Mouse (Mus musculus) hindbrain, embryonic 14.5 days (tissue): ENCODE results near the gene Ttc28. TPM values are rescaled to one million over a fixed set of nuclear protein-coding genes. Genes with fewer than 3 reads are reported as not detected.
A peak's percentile ranks its signal among the peaks of the same experiment; 100 is the strongest.

Experiments
- ATAC-seq: fragments of 200-750 bp; cut with Nextera tagmentation; 2 replicates; pipeline ENCODE4 v1.8.0; 2017; ENCODE audit warnings: moderate number of reproducible peaks, mild to moderate bottlenecking, moderate TSS enrichment, moderate library complexity; ENCODE audit not compliant: low FRiP score
- DNase-seq: peaks from one replicate; pipeline ENCODE4 v3.0.0-alpha.2; 2015; ENCODE audit warnings: low spot score
- H3K27ac ChIP-seq: fragments of 300-500 bp; sonication (generic); 2 replicates; pipeline ENCODE4 v1.5.1; 2014; ENCODE audit warnings: mild to moderate bottlenecking, moderate library complexity
- H3K27me3 ChIP-seq: fragments of 300-500 bp; sonication (generic); 2 replicates; pipeline ENCODE4 v1.6.1; 2014; ENCODE audit warnings: mild to moderate bottlenecking, low read length, mixed read lengths; ENCODE audit not compliant: control insufficient read depth, insufficient read depth
- H3K36me3 ChIP-seq: fragments of 300-500 bp; sonication (generic); replicated peaks from 2 replicates; pipeline ENCODE4 v1.6.1; 2014; ENCODE audit not compliant: control insufficient read depth, insufficient read depth
- H3K4me1 ChIP-seq: fragments of 300-500 bp; sonication (generic); replicated peaks from 2 replicates; pipeline ENCODE4 v1.6.1; 2014; ENCODE audit warnings: antibody characterized with exemption, low read length, mixed read lengths; ENCODE audit not compliant: control insufficient read depth, insufficient read depth
- H3K4me2 ChIP-seq: fragments of 300-500 bp; sonication (generic); replicated peaks from 2 replicates; pipeline ENCODE4 v1.6.1; 2014; ENCODE audit warnings: mild to moderate bottlenecking, moderate library complexity
- H3K4me3 ChIP-seq: fragments of 300-500 bp; sonication (generic); replicated peaks from 2 replicates; pipeline ENCODE4 v1.5.1; 2014; ENCODE audit warnings: mild to moderate bottlenecking, low read length
- H3K9ac ChIP-seq: fragments of 300-500 bp; sonication (generic); 2 replicates; pipeline ENCODE4 v1.6.1; 2014
- H3K9me3 ChIP-seq: fragments of 300-500 bp; sonication (generic); 2 replicates; pipeline ENCODE4 v1.6.1; 2016; ENCODE audit warnings: low read length; ENCODE audit not compliant: control insufficient read depth
- WGBS: fragments of 180-500 bp; shearing (Covaris S2); extraction: QIAGEN DNeasy Blood & Tissue Kit; methylation state at CpG from one replicate; pipeline ENCODE4 v1.1.7; 2014; 5-methylcytosine and 5-hydroxymethylcytosine counted together
- polyA plus RNA-seq: library from polyadenylated mRNA; unstranded; fragments of >200 nt; fragmentation: Nextera tagmentation; extraction: Ambion mirVana; gene quantifications from 2 replicates; pipeline ENCODE4 v1.2.1, GENCODE M21; 2014

The Ttc28 gene
- polyA plus RNA-seq, 1 experiment from 2014 or later: 30.0 TPM

DNA sequence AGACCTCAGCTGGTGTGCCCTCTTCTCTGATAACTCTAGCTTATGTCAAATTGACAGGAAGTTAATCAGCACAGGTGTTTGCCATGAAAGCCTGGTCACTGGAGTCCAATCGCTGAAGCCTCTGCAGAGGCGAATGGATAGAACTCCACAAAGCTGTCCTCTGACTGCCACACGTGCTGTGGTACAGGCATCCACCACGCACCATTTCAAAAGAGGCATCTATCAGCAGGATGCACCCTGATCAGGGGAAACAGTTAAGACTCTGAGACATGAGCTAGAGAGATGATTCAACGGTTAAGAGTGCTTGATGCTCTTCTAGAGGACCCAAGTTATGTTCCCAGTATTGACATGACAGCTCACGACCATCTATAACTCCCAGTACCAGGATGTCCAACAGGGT, 435.5 kb downstream of the Ttc28 start:
- WGBS: 89% methylated on average over 6 of the region's 6 CpGs
- no peaks in the 10 kb centered on the region for H3K27me3 ChIP-seq

DNA sequence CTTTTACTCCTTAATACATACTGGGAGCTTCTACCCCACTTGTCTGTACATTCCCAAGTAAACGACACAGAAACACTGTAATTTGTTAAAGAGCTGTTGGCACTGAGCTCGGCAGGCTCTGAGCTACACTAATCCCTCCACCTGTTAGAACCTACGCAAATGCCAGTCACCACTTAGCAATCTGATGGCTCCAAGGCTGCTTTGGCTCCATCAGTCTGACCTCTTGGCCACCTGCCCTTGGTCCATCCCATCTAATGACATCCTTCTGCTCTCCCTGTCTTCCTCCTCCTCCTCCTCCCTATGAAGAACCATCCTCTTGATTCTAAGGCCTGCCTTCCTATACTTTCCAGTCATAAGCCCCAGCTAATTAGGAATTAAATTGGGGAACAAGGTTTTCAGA, 437.9 kb downstream of the Ttc28 start:
- no peak overlapping the region for H3K27ac ChIP-seq
- no peaks in the 10 kb centered on the region for H3K27me3 ChIP-seq
- no peak overlapping the region for H3K4me2 ChIP-seq
- H3K9me3 ChIP-seq: no peaks in the 10 kb centered on the region
- no peak overlapping the region for H3K9ac ChIP-seq
- no peak overlapping the region for H3K4me3 ChIP-seq
- H3K4me1 ChIP-seq: no peaks in the 10 kb centered on the region
- no peaks in the 10 kb centered on the region for H3K36me3 ChIP-seq
- ATAC-seq (no peak), DNase-seq (no peak)
- 89% methylated on average over 3 of the region's 3 CpGs for WGBS

More for the DNA sequence above, 435.5 kb downstream of the Ttc28 start:
- Histone ChIP-seq H3K9ac (no peak overlapping the region), H3K27ac (no peak overlapping the region), H3K4me3 (no peak overlapping the region), H3K4me1 (no peaks in the 10 kb centered on the region), H3K9me3 (no peaks in the 10 kb centered on the region), H3K36me3 (no peaks in the 10 kb centered on the region), H3K4me2 (no peak overlapping the region)
- ATAC-seq (no peak), DNase-seq (no peak)

GRCm38 (mm10) chr5:111318946-111319345, 439.3 kb downstream of the Ttc28 start:
- no peaks in the 10 kb centered on the region for H3K36me3 ChIP-seq
- H3K9me3 ChIP-seq: no peaks in the 10 kb centered on the region
- DNase-seq (no peak), ATAC-seq (no peak)
- WGBS: 63% methylated on average over 1 of the region's 1 CpGs
- no peak overlapping the region for H3K4me2 ChIP-seq
- no peak overlapping the region for H3K9ac ChIP-seq
- H3K27ac ChIP-seq: no peak overlapping the region
- no peaks in the 10 kb centered on the region for H3K27me3 ChIP-seq
- no peak overlapping the region for H3K4me3 ChIP-seq
- H3K4me1 ChIP-seq: no peaks in the 10 kb centered on the region

GRCm38 (mm10) chr5:111325813-111326212, 446.2 kb downstream of the Ttc28 start:
- Histone ChIP-seq H3K36me3 (no peaks in the 10 kb centered on the region), H3K4me2 (no peak overlapping the region), H3K9ac (no peak overlapping the region), H3K4me1 (no peaks in the 10 kb centered on the region; the same call in 1 of the 2 replicates), H3K4me3 (no peak overlapping the region), H3K9me3 (no peaks in the 10 kb centered on the region), H3K27me3 (no peaks in the 10 kb centered on the region), H3K27ac (no peak overlapping the region)
- 30% methylated on average over 1 of the region's 1 CpGs for WGBS
- no peak for ATAC-seq
- no peak for DNase-seq

- no peak for DNase-seq
- Histone ChIP-seq H3K9ac (no peak overlapping the region), H3K4me2 (no peak overlapping the region), H3K27me3 (no peaks in the 10 kb centered on the region), H3K9me3 (no peaks in the 10 kb centered on the region), H3K4me1 (peaks cover 9% of the 10 kb centered on the region), H3K4me3 (no peak overlapping the region), H3K27ac (no peak overlapping the region), H3K36me3 (no peaks in the 10 kb centered on the region)
- WGBS: 87% methylated on average over 7 of the region's 7 CpGs
- no peak for ATAC-seq
These were observed 447.8 kb downstream of the Ttc28 start for GRCm38 (mm10) chr5:111327420-111327819.

- Histone ChIP-seq H3K4me1 (peaks cover 9% of the 10 kb centered on the region), H3K36me3 (peaks cover 11% of the 10 kb centered on the region; the same call in 1 of the 2 replicates), H3K4me2 (peak overlapping the region; percentile 65), H3K9ac (peak overlapping the region; percentile 72), H3K4me3 (peak overlapping the region; percentile 93), H3K27me3 (no peaks in the 10 kb centered on the region), H3K9me3 (no peaks in the 10 kb centered on the region), H3K27ac (peak overlapping the region; percentile 89)
- no peak for DNase-seq
- no peak; the same call in 1 of the 2 replicates for ATAC-seq
- 26% methylated on average over 10 of the region's 10 CpGs for WGBS
These were observed 450.3 kb downstream of the Ttc28 start for GRCm38 (mm10) chr5:111329782-111330416.

DNA sequence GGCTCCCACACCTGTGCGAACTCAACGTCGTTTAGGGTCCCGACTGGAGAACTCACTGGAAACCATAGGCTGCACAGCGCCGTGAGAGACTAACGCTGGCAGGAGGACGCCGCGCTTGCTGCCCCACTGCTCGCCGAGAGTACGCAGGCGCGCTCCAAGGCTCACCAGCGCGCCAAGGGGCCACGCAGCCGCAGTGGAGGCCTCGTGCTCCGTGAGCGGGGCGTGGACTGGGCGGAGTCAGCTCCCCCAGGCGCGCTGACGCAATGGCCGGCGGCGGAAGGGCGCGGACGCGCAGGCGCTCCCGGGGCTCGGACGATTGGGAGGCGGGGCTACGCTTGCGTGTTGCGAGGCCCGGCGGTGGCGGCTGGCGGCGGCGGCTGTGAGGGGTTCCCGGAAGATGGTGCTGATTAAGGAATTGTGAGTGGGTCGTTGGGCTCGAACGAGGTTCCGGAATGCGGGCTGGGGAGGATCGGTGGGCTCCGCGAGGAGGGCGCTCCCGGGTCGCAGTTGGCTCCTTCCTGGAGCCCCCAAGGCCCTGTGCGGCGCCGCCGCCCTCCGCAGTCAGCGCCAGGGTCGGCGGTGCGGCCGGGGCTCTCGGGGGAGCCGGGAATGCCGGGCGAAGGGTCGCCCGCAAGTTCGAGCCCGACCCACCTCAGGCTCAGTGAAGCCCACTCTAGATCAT, 451.0 kb downstream of the Ttc28 start, which contains the start of gene Pitpnb:
TSS of gene Pitpnb (plus strand) at position 347 of the 682 bp plus-strand sequence.
- no peaks in the 10 kb centered on the region for H3K9me3 ChIP-seq
- H3K4me1 ChIP-seq: peaks cover 9% of the 10 kb centered on the region
- H3K36me3 ChIP-seq: peaks cover 11% of the 10 kb centered on the region; the same call in 1 of the 2 replicates
- ATAC-seq (peak; percentile 98), DNase-seq (peak; percentile 99)
- peak within 1 kb of the TSS; percentile 88 for H3K4me2 ChIP-seq
- H3K4me3 ChIP-seq: peak within 1 kb of the TSS; percentile 93
- H3K27me3 ChIP-seq: no peaks in the 10 kb centered on the region
- WGBS: under 1% methylated on average over 74 of the region's 78 CpGs
- peak within 1 kb of the TSS; percentile 96 for H3K9ac ChIP-seq
- H3K27ac ChIP-seq: peak within 1 kb of the TSS; percentile 89

DNA sequence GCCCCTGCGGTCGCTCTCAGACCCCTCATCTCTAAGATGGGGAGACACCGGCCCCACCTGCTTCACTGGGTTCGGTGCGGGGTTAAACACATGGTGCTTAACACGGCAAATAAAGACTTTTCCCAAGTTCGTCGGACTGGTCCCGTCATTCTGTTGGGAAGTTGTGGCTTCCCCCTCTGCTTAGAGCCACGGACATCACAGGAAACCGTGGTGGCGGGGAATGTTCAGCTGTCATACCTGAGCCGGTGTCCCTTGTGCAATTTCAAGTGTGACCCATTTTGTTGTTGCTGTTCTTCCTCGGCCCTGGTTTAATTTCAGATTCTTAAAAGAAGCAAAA, 451.5 kb downstream of the Ttc28 start:
- peaks cover 9% of the 10 kb centered on the region for H3K4me1 ChIP-seq
- H3K4me3 ChIP-seq: peak overlapping the region; percentile 93
- H3K36me3 ChIP-seq: peaks cover 15% of the 10 kb centered on the region; the same call in 1 of the 2 replicates
- H3K27ac ChIP-seq: peak overlapping the region; percentile 84
- no peak for DNase-seq
- ATAC-seq: no peak
- 1% methylated on average over 14 of the region's 14 CpGs for WGBS
- H3K27me3 ChIP-seq: no peaks in the 10 kb centered on the region
- H3K9ac ChIP-seq: peak overlapping the region; percentile 96
- no peaks in the 10 kb centered on the region for H3K9me3 ChIP-seq
- H3K4me2 ChIP-seq: peak overlapping the region; percentile 88

DNA sequence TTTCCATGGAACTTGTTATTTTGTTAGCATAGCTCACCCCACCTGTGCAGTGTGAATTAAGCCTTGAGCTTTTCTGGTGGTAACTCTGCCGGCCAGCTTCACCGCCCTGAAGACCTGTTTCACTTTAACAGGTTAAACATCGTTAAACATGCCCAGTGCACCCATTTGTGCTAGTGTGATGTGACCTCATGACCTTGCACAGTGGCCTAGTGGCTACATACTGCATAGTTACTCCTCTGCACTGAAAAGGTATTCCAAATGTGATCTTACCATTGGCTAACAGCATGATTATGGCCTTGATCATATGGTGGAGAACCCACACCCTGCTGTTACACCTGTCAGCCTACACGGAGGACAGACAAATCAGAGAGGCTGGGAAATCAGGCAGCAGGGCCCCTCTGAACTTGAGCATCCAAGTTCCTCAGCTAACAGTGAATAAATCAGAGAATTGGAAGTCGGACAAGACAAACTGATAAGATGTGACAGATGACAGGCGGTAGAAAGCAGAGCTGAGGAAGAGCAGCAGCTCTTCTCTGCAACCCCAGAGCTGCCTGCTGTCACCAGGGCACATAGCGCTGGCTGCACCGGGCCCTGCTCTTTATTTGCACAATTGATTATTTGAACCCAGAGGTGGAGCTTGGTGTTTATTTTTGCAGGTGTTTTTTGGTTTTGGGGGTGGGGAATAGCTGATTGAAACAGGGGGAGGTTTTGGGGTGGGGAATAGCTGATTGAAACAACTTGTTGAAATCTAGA, 456.5 kb downstream of the Ttc28 start:
- Histone ChIP-seq H3K4me2 (no peak overlapping the region), H3K9ac (no peak overlapping the region), H3K27me3 (no peaks in the 10 kb centered on the region), H3K27ac (no peak overlapping the region), H3K36me3 (peaks cover 51% of the 10 kb centered on the region), H3K4me3 (no peak overlapping the region), H3K9me3 (no peaks in the 10 kb centered on the region), H3K4me1 (peaks cover 9% of the 10 kb centered on the region)
- DNase-seq: no peak
- 92% methylated on average over 8 of the region's 8 CpGs for WGBS
- ATAC-seq: no peak
